Mouse (Mus musculus): ENCODE measurements at regions not wholly inside any gene's neighbourhood (a gene's known extent, or its start where the extent isn't known, plus 50 kb on each side); places are given as distances from the start of the nearest gene placed in this dataset.

DNA sequence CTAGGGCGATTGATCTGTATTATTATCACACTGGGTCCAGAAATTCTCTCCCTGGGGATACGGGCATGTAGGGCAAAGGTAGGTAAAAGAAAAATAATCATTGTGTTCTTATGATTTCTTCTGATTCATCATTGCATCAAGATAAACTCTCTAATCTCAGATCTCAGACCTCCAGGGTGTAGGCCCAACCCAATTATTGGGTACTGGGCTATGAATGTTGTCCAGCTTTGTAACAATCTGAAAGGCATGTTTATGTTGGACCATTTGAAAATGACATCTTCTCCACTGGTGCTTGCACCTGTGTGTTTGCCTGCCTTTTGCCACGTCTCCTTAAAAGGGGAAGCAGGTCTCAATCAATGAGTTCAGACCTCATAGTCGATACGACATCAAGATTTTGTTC, 95.4 kb upstream of the Egr2 start:
- ATAC-seq, result no peak

DNA sequence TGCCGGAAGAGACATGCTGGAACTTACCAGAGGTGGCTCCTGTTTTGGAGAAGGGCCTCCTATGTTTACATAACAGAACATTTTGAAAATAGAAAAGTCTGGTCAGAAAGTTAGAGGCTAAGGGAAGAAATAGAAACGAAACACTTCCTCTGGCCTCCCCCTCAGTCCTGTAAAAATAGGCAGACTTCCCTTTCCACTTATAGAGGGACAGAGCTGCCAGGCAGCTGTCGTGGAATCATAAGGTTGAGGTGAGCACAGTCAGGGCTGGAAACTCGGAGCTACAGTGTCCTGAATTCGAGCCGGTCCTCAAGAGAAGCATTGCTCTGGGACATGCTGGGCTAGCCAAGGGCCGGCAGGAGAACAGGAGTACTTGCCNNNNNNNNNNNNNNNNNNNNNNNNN, 94.0 kb upstream of the Egr2 start:
- no peak for ATAC-seq

DNA sequence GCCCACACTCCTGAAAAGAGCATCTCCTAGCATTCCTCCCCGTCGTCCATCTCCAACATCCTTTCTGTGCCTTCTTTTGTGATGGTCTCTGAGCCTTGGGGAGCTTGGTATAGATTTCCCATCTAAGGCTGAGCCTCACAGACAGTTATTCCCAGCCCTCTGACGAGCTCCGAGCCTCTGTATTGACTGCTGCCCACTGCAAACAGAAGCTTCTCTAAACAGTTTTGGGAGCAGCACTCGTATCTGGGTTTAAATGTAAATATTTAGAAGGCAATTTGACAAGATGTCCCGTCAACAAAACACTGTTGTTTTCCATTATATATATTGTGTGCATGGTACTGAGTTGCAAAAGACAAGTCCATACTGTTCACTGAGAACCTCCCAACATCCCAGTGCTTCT, 86.4 kb upstream of the Egr2 start:
- no peak for ATAC-seq

DNA sequence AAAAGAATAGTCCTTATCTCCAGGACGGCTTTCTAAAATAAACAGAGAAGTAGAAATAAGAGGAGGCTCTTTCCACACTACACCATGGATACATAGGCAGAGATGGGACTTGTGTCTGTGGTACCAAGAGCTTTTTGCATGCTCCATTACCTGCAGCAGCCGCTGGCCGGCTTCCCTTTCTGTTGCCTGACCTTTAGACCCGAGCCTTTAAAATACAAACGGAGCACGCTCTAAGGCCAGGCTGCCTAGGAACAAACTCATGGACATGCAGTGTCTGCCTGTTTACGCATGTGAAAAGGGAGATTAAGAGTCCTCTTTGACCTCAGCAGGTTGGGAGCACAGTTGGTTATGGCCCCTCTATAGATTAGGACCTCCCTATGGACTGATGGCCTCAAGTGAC, 81.1 kb upstream of the Egr2 start:
- ATAC-seq, result no peak

DNA sequence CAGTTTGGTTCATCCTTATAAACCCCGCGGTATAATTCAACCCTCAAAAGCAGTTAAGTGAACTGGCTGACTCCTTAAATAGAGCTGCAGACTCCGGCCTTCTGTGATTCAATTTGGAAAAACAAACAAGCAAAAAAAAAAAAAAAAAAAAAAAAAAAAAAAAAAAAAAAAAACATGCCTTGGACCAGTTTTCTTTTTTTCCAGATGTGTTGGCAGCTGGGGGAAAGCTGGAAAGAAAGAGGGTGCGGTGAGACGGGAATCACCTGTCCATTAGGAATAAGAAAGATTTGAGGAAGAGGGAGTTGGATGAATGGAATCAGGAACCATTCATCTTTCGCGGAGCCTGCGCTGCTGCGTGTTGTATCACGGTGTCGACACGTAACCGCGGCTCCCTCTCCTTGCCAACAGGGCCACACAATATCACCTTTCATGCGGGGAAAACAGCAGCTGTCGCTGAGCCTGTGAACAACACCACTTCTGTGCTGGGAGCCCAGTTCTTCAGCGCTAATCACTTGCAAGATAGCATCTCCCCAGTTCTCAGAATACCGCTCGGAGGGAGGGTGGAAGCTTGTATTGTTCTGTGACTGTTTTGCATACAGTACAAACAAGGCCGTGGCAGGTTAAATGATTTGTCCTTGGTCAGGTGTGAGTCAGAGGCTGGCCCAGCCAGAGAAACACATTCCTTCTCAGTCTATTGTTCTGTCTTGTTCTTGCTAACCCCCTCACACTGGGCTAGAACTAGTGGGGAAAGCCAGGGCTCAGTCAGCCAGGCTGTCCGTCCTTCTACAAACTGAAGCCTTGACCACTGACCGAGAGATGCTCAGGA, 76.6 kb upstream of the Egr2 start:
- ATAC-seq, result peak; percentile 56

DNA sequence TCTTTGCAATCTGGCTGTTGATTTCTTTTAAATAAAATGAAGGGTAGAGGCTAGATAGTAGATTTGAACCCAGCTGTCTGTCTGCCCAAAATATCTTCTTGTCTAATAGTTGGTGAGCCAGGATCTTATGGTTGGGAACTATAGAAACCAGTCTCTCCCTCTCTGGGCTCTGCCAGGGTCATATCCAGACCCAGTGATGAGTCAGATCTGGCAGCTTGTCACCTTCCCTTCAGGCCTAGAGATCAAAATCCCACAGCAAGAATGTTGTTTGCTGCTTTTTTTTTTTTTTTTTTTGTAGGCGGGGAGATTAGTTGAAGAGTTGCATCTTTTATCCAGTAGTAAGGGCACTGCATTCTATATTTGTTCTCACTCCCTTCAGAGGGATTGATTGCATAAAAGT, 74.0 kb upstream of the Egr2 start:
- ATAC-seq, result no peak

DNA sequence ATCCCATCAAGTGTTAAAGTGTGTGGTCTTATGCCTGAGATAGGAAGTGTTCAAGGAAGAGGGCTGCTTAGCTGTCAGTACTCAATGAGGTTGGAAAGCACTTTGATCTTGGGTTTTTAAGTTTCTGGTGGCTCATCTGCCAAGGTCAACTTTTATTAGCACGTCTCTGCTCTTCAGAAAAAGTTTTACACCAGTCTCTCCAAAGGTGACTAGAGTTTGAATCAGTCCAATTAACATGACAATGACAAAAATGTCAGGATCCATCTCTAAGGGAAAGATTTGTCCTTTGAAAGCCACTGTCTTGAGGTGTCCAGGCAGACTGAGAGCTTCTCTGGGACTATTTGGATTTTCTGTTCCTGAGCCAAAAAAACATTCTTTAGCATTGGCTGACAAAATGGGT, 73.4 kb upstream of the Egr2 start:
- ATAC-seq, result no peak

DNA sequence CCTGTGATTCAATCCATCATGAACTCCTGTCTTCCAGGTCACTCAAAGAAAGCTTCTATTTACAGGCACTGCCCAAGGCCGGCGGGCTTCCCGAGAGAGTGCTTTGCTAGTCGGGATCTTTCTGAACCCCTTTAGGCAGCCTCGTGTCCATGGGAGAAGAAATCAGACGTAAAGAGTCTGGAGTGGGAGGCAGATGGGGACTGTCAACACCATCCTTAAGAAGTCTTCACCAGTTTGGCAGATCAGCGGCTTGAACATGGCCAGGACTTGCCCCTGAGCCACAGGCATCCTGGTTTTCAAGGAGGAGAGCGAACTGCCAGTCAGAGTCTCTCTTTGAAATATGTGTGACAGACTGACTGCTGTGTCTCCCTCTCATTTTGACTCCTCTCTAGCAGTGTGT, 66.6 kb upstream of the Egr2 start:
- no peak for ATAC-seq

DNA sequence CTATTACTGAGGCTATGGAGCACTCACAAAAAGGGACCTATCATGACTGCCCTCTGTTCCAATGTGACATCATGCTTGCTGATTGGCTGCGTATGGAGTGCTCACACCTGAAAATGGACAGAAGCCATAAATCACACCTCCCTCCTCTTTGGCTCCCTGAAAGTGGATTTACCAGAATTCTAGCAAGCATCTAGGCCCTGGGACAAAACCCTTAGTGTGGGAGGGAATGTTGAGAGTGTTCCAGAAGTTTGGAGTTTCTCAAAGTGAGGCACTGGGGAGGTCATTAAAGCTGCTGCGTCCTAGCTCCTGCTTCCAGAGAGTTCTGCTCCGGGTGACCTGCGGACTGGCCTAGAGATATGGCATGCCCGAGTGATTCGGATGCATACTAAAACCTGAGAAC, 62.3 kb upstream of the Egr2 start:
- no peak for ATAC-seq

DNA sequence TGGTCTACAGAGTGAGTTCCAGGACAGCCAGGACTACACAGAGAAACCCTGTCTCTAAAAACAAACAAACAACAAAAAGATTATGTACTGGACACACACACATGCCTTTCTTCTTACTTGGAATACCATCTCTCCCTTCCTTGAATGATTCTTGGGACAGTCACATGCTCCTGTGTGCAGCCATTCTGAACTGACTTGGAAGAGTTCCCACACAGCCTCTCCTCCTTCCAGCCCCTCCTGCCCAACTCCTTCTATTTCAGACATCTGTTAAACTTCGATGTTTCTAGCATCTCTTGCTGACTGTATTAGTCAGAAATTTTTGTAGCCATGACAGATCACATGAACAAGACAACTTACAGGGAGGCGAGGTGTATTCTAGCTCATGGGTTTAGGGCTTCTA, 60.9 kb upstream of the Egr2 start:
- no peak for ATAC-seq

DNA sequence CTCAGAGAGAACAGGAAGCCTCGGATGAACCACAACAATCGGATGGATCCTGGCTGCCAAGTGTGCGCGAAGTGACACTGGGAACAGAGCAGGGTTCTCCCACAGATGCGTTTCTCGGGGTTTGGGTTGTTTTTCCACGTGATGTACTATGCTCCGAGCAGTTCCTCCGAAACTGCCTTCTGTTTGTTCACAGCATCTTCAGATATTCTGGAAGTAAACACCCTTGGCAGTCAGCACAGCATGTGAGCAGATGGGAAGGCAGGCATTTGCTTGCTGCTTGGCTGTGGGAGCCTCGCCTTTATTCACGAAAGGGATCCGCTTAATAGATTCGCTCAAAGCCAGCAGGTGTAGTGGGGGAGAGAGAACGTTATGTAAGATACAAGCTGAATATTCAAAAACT, 53.0 kb upstream of the Egr2 start:
- ATAC-seq, result no peak

DNA sequence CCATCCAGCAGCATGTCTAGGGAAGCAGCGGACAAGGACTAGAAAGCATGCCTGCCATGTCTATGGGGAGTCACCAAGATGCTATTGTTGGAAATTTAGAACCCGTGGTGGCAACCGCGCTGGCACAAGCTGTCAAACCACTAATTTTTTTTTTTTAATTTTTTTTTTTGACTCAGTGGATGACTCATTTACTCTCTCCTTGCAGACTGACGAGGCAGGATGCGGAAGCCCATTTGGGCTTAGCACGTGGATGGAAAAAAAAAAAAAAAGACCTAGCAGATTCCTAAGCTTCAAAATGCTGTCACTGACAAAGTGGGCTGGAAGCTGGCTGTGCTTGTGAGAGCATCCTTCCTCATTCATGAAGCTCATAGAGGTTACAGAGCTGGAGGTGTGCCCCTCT, 51.9 kb upstream of the Egr2 start:
- peak; percentile 79 for ATAC-seq

DNA sequence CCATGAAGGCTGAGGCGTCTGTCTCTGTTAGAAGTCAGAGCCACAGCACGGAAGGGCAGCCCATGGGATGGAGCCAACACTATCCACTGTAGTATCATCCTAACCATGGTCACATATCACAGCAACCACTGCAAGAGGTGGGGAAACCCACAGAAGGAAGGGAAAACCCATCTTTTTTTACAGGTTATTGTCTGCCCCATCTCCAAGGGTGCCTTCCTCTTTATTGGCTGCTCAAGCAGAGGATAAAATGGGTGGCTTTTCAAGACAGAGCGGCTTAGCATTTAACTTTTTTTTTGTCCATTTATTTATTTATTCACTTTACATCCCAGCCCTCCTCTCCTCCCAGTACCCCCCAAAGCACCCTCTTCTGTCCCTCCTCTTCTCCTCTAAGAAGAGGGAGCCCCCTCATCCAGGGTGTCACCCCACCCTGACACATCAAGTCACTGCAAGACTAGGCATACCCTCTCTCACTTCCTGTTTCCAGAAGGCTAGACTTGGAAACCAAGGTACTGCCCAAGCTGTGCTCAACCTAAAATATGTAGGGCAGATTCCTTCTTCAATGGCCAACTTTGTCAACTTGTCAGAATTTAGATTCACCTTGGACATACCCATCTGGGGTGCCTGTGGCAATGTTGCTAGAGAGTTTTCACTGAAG, 51.1 kb upstream of the Egr2 start:
- ATAC-seq, result no peak

Measured in inflammation-experienced regulatory T-cells, adult 6 months (primary cell).